Mouse (Mus musculus) A20 (cell line): ENCODE results near the gene Gm15217.

ENCODE experiments used
- DNase-seq: peaks from one replicate; pipeline ENCODE4 v3.0.0-alpha.2; 2011; ENCODE audit warnings: low read depth, low spot score

Gene Gm15217

DNA sequence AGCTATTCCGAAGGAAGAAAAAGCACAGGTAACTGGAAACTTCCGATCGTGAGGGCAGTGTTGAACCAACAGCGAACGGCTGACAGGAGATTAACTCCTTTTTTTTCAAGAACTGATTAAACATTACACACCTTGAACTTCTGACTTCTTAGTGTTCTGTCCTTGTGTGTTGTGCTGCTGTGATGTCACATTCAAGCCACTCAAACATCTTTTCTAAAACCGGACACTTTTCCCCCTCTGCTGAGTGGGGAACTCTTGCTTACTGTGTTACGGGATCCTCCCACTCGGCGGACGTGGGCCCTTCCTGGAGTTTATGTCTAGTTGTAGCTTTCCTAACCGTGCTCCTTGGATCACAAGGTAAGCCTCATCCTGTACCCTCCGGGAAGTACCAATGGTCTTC lies at the start of gene Gm15217:
Gm15217 (plus strand) TSS at position 130 of the 400 bp plus-strand sequence.
- no peak for DNase-seq

DNA sequence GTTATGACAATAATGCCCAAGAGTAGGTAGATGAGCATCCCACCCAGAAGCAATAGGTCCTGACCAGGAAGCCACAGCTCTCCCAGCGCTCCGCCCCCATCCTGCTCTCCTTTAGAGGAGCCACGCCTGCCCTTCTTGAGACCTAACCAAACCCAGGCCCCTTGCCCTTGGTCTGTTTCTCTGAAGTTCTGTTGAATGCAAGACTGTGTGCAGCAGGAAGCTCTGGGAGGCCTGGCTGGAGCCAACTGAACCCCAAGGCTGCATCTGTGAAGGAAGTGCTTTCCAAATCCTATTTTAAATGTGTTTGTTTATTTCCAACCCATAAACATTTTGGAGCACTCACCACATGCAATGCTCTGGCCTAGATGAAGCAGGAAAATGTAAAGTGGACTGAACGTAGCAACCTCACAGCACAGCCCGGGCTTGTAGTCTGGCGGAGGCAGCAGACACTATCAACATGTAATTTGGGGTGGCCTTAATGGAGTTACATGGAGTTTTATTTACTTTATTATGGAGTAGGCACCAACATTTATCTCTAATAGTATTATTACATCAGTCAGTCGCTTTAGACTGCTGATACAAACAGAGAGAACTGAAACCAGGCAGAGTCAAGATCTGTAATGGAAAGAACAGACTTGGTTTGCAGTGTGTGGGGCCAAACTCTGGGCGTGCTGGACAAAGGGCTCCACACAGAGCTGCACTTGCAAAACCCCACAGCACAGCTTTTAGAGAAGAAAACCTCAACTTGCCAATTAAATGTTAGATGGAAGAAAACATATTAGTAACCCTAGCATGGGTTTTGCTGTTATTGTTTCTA lies 45.6 kb upstream of the Gm15217 start:
- DNase-seq = no peak

GRCm38 (mm10) chr14:46338801-46339200 lies 40.4 kb upstream of the Gm15217 start:
- no peak for DNase-seq

GRCm38 (mm10) chr14:46344750-46345149 lies 34.5 kb upstream of the Gm15217 start:
- DNase-seq = no peak

GRCm38 (mm10) chr14:46357286-46357685 lies 21.9 kb upstream of the Gm15217 start:
- DNase-seq = no peak

- no peak for DNase-seq
Measured at GRCm38 (mm10) chr14:46357696-46358095, 21.5 kb upstream of the Gm15217 start.

GRCm38 (mm10) chr14:46363209-46363608 lies 16.0 kb upstream of the Gm15217 start:
- DNase-seq = no peak

DNA sequence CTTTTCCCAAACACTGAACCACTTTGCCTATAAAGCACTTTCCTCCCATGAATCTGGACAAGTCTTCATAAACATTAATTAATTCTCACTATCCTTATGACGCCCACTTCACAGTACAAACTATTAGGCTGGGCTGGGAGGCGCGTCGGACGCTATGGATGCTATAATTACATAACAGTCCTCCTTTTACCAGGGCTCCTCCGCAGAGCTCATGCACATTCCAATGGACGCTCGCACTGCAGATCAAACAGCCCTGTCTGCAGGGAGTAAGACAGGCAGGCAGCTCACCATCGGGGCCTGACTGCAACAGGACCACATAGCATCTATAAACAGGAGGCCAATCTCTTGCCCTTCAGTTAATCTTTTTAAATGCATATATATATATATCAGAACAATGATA lies 6.8 kb upstream of the Gm15217 start:
- no peak for DNase-seq

DNA sequence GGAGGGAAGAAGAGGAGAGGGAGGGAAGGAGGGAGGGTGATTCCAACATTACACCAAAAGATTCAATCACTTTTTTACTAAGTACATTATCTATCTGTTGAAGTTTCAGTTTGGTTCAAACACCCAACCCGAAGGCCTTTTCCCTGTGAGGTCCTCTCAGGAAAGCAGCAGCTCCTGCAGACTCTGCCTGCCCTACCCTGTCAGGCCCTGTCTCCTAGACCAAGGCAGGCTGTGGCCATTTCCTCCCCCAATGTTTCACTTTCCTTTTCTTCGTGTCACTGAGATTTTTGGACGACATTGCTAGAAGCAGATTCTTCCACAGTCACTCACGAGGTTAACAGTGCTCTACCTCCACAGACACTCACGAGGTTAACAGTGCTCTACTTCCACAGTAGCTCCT lies 3.4 kb upstream of the Gm15217 start:
- DNase-seq = no peak

GRCm38 (mm10) chr14:46380286-46380721 lies 1.1 kb downstream of the Gm15217 start:
- DNase-seq = no peak

GRCm38 (mm10) chr14:46381457-46381856 lies 2.2 kb downstream of the Gm15217 start:
- DNase-seq = no peak

DNA sequence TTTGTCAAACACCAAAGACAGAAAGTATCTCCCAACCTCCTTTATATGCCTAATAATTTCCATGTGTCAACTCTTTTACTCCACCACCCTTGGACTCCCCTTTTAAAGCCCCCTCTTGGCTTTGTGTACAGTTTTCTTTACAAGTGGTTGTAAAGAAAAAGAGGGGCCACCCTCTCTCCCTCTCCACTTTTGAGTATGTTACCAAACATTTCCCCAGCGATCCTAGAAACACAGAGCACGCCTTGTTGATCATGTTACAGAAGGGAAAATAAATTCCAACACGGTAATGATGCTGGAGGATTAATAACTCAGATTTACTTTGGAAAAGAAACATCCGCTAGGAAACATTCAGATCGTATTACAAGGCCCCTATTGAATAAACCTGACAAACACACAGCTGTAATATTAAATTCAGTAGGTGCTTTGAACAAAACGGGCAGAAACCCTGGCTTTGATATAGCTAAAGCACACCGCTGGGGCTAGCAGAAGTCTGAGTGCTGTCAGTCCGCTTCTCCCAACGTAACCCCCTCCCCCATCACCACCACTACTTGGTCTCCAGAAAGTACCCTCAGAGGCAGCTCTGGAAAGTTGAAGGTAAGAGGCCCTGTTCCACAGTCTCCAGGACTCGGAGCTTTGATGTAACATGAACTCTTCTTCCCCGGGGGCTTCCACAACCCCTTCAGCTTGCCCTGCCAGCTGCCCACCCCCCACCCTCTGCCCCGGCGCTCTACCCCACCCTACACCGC lies 5.9 kb downstream of the Gm15217 start:
- DNase-seq = no peak

DNA sequence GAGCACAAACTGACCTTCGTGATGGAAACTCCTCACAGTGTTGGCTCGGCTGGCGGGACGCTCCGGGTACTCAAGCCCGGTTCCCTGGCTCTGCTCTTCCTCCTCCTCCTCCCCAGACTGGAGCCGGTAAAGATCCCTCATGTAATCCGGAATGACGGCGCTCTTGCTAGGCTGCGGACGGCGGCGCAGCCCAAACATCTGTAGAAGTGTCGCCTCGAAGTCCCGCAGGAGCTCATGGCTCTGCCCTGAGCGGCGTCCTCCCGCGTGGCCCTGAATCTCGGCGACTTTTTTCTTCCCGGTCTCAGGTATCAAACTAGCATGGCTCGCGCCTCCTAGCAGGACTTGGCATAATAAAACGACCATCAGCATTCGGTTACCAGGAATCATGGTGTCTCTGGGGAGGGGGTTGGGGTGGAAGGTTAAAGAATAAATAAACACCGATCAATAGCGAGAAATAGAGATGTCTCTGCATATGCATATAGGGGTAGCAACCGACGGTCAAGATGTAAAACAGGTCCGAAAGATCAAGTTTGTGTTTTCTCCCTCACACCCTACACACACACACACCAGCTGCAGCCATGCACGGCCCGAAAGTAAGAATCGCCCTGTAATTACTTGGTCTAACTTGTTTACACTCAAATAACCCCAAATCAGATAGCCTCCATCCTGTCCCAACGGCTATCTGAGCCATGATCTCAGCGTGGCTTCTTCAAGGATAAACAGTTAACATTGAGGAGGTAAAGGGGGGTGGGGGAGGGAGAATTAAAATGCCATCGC lies 6.7 kb downstream of the Gm15217 start:
- no peak for DNase-seq

GRCm38 (mm10) chr14:46386478-46387356 lies 7.5 kb downstream of the Gm15217 start:
- DNase-seq = no peak

DNA sequence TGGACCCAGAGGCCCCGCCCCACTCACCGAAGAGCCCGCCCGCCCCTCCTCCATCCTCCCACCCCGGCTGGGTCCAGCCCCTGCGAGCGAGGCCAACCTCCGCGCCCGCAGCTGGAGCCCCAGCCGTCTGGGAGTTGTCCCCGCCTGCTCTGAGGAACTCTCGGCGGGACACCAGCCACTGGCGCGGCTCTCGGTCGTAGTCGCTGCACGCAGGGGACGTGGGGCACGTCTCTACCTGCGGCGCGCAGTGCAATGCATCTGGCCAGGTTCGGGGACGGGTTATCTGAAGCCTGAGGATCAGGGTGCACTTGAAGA lies 8.1 kb downstream of the Gm15217 start:
- DNase-seq = no peak

DNA sequence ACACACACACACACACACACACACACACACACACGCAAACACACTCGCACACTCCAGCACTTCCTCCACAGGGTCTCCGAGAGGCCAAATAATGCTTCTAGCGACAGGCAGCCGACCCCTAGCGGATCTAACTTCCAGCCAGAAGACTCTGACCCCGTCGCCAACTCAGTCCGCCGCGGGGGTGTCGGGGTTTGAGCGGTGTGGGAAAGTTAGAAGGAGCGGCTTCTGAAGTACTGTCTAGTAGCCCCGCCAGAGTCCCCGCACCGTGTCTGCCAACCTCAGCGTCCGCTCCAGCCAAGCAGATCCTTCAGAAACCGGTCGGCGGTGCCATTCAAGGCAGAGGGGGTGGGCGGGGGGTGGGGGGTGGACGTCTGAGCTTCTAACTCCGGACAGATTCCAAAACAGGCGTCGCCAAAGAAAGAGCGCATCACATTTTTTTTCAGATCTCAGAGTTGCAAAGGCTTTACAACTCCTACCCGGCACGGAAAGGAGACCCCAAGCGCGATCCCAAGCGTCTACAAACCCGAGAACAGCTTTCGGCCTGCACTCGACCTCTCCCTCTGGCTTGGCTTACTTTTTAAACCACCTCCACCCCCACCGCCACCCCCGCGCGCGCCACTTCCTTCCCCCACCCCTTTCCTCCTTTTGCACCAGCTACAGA lies 8.7 kb downstream of the Gm15217 start:
- DNase-seq = no peak

DNA sequence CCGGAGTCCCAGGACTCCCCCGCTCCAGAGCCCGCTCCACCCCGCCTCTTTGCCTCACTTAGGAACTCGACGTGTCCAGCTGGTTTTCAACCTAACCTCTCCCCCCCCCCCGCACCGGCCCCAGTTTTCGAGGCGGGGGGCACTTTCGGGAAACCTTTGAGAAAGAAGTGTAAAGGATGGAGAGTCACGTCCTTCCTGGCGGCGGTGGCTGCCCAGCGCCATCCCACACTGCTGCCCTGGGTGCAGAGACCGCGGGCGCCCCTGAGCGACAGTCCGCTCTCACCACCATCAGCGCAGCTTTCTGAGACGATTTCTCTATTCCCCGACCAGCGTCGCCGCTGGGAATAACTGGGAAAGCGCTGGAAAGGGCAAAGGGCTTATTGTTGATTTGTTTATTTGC lies 9.4 kb downstream of the Gm15217 start:
- DNase-seq = no peak

- no peak for DNase-seq
Measured at GRCm38 (mm10) chr14:46389438-46390248, 10.4 kb downstream of the Gm15217 start.

DNA sequence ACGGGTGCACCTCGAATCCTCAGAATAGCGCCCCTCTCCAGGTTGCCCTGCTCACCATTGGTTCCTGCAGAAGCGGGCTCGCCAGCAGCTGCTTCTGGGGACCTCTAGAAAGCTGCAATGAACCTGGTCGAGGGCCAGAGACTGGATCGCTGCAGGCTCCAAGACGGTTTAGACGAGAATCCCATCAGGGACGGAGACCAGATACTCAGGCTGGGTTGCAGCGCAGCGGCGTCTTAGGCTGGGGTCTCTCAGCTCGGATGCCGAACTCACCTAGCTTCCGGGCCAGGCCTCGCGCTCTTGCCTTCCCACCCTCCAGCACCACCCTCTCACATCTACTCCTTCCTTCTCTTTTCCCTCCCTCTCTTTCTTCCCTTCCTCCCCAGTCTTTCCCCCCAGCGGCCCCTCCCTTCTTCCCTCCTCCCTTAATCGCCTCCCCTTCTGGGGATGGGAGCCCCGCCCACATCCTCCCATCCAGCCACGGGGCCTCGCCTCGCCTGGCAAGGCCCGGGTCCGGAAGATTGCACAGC lies 11.1 kb downstream of the Gm15217 start, which contains the start of gene Bmp4:
Bmp4 (minus strand) TSS at position 421 of the 527 bp plus-strand sequence.
- no peak for DNase-seq
